Mouse (Mus musculus) CD4-positive helper T cell, adult 2 months (primary cell): ENCODE measurements around the gene Olfr722.
"Not testable (repeated sequence)": the region's sequence is repeated elsewhere in the genome, so short reads cannot be mapped to it uniquely, and the experiment has no call there.

ENCODE experiments used
- DNase-seq: peaks from one replicate; pipeline ENCODE4 v3.0.0-alpha.2; 2012; ENCODE audit warnings: low read depth, missing footprints, low spot score

Olfr722 gene

DNA sequence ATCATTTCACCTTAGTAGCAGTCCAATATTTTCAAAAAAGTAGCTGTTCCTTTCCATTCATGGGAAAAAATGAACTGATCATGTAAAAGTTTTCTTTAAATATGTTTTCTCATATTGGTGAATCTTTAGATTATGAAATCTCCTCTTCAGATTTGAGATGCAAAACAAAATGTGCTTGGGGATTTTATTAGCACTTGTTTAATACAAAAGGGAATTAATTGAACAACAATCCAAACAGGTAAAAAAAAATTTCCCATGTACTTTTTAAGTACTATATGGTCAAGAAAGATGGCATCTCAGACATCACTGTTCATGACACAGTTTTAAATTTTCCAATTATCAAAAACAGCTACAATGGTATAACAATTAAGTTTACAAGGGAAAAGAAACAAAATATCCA lies at the start of gene Olfr722:
Olfr722 (minus strand) TSS at position 101 of the 400 bp plus-strand sequence.
- DNase-seq, result no peak

DNA sequence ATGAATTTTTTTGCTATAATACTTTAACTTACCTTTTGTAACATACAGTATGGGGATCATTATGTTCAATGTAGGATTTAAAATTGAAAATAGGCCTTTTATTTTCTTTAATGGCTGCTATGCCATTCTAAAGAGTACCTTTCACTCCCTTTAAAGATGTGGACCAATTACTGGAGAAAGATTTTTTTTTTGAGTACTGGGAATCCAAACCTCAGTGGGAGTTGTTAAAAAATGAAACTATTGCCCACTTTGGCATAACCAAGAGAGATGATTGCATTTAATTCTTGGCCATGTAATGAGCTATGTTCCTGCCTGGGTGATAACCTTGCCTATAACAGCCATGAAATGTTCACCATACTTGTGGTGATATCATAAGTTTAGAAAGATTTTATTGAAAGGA lies 29.9 kb upstream of the Olfr722 start, which contains the start of gene Olfr723:
Olfr723 (minus strand) TSS at position 101 of the 400 bp plus-strand sequence.
- not testable (repeated sequence) for DNase-seq

DNA sequence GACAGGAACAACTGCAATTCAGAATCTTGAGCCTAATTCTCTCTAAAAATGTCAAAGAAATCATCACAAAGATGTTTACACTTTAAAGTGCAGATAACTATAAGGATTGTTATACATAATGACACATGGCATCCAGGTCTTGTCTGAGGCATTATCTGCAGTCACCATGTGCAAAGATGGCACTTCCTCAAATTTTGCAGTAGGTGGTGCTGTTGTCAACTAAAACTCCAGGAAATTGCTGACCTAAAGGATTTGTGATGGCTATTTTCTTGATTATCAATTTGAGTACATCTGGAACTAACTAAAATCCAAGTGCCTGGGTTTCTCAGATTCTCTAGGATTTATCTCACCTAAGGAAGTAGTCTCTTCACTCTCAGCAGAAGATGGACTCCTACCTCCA lies 41.4 kb downstream of the Olfr722 start:
- DNase-seq, result no peak
